Mouse (Mus musculus): ENCODE measurements around the gene Sult6b2.

GRCm38 (mm10) chr6:142779045-142779811 is 25.1 kb downstream of the Sult6b2 start:
- no peak for TF ChIP-seq CTCF (IDR thresholded peaks at IDR 0.05; ENCODE audit: low read depth, low read length)
- TF ChIP-seq TAL1 (conservative IDR thresholded peaks at IDR 0.05; ENCODE audit: low read depth, low read length) = no peak

Data from G1E (cell line).